23 mouse cellular contexts compared by ENCODE assay signal in the genomic region with DNA sequence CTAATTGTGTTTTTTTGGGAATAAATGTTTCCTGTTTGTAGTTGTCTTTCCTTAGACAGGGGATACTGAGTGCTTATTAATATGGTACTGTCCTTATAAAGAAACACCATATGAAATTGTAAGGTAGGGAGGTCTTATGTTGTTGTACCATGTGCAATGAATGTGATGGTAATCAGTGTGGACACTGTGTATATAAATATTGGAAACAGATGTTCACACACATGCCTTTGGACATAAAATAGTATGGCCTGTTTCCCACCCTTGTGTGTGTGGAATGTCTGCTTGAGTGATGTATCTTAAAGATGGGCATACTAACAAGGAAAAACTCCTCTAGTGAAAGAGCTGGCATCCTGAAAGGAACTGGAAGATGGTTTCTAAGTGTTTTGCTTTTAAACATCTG.
"Had no signal": no experiment of that assay in that cellular context is flagged by ENCODE, and none has a peak within 500 bp of the region (broad histone marks: within the 10 kb centered on the region; RNA-seq: fewer than 3 reads in every experiment).

No protein-coding gene starts in this region.

- DNase-seq: kidney, adult 11 months; kidney, adult 8-10 months; kidney, postnatal 25 days; layer of hippocampus, adult 9-11 months; liver; lung, adult 18-20 months; lung, postnatal 14 days; lung, postnatal 4 days; right cerebral cortex, adult 18-20 months; right cerebral cortex, postnatal 14 days; right cerebral cortex, postnatal 4 days; thymus, adult 2 months; thymus, postnatal 14 days had no signal

- H3K4me1 ChIP-seq: kidney, embryonic 15.5 days; limb, embryonic 12.5 days; liver, embryonic 12.5 days; liver, embryonic 15.5 days; midbrain, embryonic 12.5 days; midbrain, embryonic 15.5 days; neural tube, embryonic 12.5 days; neural tube, embryonic 15.5 days had no signal

- H3K36me3 ChIP-seq: kidney, embryonic 15.5 days; limb, embryonic 12.5 days; liver, embryonic 12.5 days; liver, embryonic 15.5 days; midbrain, embryonic 12.5 days; midbrain, embryonic 15.5 days; neural tube, embryonic 12.5 days; neural tube, embryonic 15.5 days had no signal

- H3K27me3 ChIP-seq: kidney, embryonic 15.5 days; limb, embryonic 12.5 days; liver, embryonic 12.5 days; liver, embryonic 15.5 days; midbrain, embryonic 12.5 days; midbrain, embryonic 15.5 days; neural tube, embryonic 12.5 days; neural tube, embryonic 15.5 days had no signal

- H3K9ac ChIP-seq: kidney, embryonic 15.5 days; limb, embryonic 12.5 days; liver, embryonic 12.5 days; liver, embryonic 15.5 days; midbrain, embryonic 12.5 days; midbrain, embryonic 15.5 days; neural tube, embryonic 12.5 days; neural tube, embryonic 15.5 days had no signal

- H3K4me3 ChIP-seq: kidney, embryonic 15.5 days; layer of hippocampus, adult 2 months; limb, embryonic 12.5 days; liver, embryonic 12.5 days; liver, embryonic 15.5 days; midbrain, embryonic 12.5 days; midbrain, embryonic 15.5 days; neural tube, embryonic 12.5 days; neural tube, embryonic 15.5 days had no signal

- H3K4me2 ChIP-seq: kidney, embryonic 15.5 days; limb, embryonic 12.5 days; liver, embryonic 12.5 days; liver, embryonic 15.5 days; midbrain, embryonic 12.5 days; midbrain, embryonic 15.5 days; neural tube, embryonic 12.5 days; neural tube, embryonic 15.5 days had no signal

- H3K9me3 ChIP-seq: liver, embryonic 12.5 days; liver, embryonic 15.5 days; midbrain, embryonic 12.5 days; midbrain, embryonic 15.5 days; neural tube, embryonic 15.5 days had no signal

- H3K27ac ChIP-seq: kidney, embryonic 15.5 days; layer of hippocampus, adult 2 months; limb, embryonic 12.5 days; liver, embryonic 12.5 days; liver, embryonic 15.5 days; midbrain, embryonic 12.5 days; midbrain, embryonic 15.5 days; neural tube, embryonic 12.5 days; neural tube, embryonic 15.5 days; stomach, postnatal 0 days had no signal

- ATAC-seq: liver, embryonic 12.5 days; midbrain, embryonic 15.5 days had no signal
